Mouse (Mus musculus) liver, embryonic 11.5 days (tissue): Measurements from ENCODE around the gene Sox5. TPM values are rescaled to one million over a fixed set of nuclear protein-coding genes. Genes with fewer than 3 reads are reported as not detected.

Experiments used
- ATAC-seq: fragments of 200-750 bp; cut with Nextera tagmentation; replicated peaks from 2 replicates; pipeline ENCODE4 v1.8.0; 2017; ENCODE audit warnings: moderate number of reproducible peaks, mild to moderate bottlenecking, moderate TSS enrichment, moderate library complexity; ENCODE audit not compliant: low FRiP score
- DNase-seq: peaks from one replicate; pipeline ENCODE4 v3.0.0-alpha.2; 2017; ENCODE audit warnings: low spot score
- H3K27ac ChIP-seq: fragments of 300-500 bp; sonication (generic); 2 replicates; pipeline ENCODE4 v1.5.1; 2014; ENCODE audit warnings: mild to moderate bottlenecking, low read depth, low read length, control low read depth
- H3K27me3 ChIP-seq: fragments of 300-500 bp; sonication (generic); replicated peaks from 2 replicates; pipeline ENCODE4 v1.6.1; 2014; ENCODE audit warnings: low read length, mixed read lengths; ENCODE audit not compliant: control insufficient read depth, insufficient read depth
- H3K36me3 ChIP-seq: fragments of 300-500 bp; sonication (generic); 2 replicates; pipeline ENCODE4 v1.6.1; 2014; ENCODE audit warnings: mild to moderate bottlenecking, low read length, moderate library complexity, mixed read lengths; ENCODE audit not compliant: control insufficient read depth, insufficient read depth
- H3K4me1 ChIP-seq: fragments of 300-500 bp; sonication (generic); replicated peaks from 2 replicates; pipeline ENCODE4 v1.6.1; 2014; ENCODE audit warnings: low read length, mixed read lengths; ENCODE audit not compliant: control insufficient read depth, insufficient read depth
- H3K4me2 ChIP-seq: fragments of 300-500 bp; sonication (generic); 2 replicates; pipeline ENCODE4 v1.6.1; 2014; ENCODE audit warnings: mild to moderate bottlenecking, control low read depth, moderate library complexity
- H3K4me3 ChIP-seq: fragments of 300-500 bp; sonication (generic); 2 replicates; pipeline ENCODE4 v1.5.1; 2014; ENCODE audit warnings: low read depth, low read length, control low read depth
- H3K9ac ChIP-seq: fragments of 300-500 bp; sonication (generic); 2 replicates; pipeline ENCODE4 v1.6.1; 2014; ENCODE audit warnings: low read depth, low read length, control low read depth
- H3K9me3 ChIP-seq: fragments of 300-500 bp; sonication (generic); 2 replicates; pipeline ENCODE4 v1.6.1; 2016; ENCODE audit warnings: low read length, inconsistent platforms, mixed read lengths; ENCODE audit not compliant: control insufficient read depth
- WGBS: fragments of 180-500 bp; shearing (Covaris S2); extraction: QIAGEN DNeasy Blood & Tissue Kit; methylation state at CpG from one replicate; pipeline ENCODE4 v1.1.7; 2014; 5-methylcytosine and 5-hydroxymethylcytosine counted together
- polyA plus RNA-seq: library from polyadenylated mRNA; unstranded; fragments of >200 nt; fragmentation: Nextera tagmentation; extraction: Ambion mirVana; gene quantifications from 2 replicates; pipeline ENCODE4 v1.2.1, GENCODE M21; 2014

The Sox5 gene
- polyA plus RNA-seq, 1 experiment from 2014 or later, result 10.6 TPM

DNA sequence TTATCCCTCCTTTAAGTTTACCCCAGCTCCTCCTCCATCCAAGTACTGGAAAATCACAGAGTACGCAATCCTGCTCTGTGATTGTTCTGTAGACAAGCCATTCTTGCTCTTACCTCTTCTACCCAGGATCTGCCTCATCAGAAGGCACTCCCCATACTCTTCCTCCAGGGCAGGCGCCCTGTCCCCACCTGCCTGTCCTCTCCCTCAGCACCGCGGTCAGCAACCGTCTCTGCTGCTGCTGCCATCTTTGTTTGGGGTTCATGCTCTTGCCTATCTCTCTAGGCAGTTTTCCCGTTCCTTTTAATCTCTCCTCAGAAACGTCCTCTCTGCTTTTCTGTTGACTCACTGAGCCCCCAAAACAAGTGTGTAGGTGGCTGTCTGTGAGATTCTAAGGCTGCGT, 236.2 kb downstream of the Sox5 start:
- Histone ChIP-seq H3K4me1 (no peaks in the 10 kb centered on the region), H3K27ac (no peak overlapping the region), H3K4me3 (no peak overlapping the region), H3K9me3 (no peaks in the 10 kb centered on the region), H3K27me3 (no peaks in the 10 kb centered on the region), H3K4me2 (no peak overlapping the region), H3K36me3 (no peaks in the 10 kb centered on the region), H3K9ac (no peak overlapping the region)
- DNase-seq, result no peak
- 86% methylated on average over 8 of the region's 8 CpGs for WGBS
- no peak for ATAC-seq

DNA sequence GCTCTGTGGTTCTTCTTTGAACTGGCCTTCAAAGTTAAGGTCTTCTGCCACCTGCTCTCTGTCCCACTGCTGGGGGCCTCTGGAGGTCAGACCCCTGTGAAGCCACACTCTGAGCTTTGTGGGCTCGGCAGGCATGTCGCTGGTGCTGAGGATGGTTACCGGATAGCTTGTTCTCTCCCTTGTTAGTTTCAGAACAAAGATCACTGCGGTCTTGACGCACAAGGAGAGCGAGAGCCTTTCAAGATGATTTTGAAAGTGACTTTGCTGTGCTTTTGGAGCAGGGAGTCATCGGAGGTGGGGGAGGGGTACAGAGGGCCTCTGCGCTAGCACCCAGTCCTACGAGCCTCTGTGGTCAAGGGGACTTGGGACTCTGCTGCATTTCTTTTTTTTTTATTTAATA, 240.5 kb downstream of the Sox5 start:
- H3K4me1 ChIP-seq, result no peaks in the 10 kb centered on the region
- H3K27ac ChIP-seq, result no peak overlapping the region
- no peaks in the 10 kb centered on the region for H3K27me3 ChIP-seq
- ATAC-seq (no peak), DNase-seq (no peak)
- H3K4me3 ChIP-seq, result no peak overlapping the region
- H3K4me2 ChIP-seq, result no peak overlapping the region
- no peak overlapping the region for H3K9ac ChIP-seq
- WGBS, result 89% methylated on average over 9 of the region's 9 CpGs
- no peaks in the 10 kb centered on the region for H3K36me3 ChIP-seq
- H3K9me3 ChIP-seq, result no peaks in the 10 kb centered on the region

DNA sequence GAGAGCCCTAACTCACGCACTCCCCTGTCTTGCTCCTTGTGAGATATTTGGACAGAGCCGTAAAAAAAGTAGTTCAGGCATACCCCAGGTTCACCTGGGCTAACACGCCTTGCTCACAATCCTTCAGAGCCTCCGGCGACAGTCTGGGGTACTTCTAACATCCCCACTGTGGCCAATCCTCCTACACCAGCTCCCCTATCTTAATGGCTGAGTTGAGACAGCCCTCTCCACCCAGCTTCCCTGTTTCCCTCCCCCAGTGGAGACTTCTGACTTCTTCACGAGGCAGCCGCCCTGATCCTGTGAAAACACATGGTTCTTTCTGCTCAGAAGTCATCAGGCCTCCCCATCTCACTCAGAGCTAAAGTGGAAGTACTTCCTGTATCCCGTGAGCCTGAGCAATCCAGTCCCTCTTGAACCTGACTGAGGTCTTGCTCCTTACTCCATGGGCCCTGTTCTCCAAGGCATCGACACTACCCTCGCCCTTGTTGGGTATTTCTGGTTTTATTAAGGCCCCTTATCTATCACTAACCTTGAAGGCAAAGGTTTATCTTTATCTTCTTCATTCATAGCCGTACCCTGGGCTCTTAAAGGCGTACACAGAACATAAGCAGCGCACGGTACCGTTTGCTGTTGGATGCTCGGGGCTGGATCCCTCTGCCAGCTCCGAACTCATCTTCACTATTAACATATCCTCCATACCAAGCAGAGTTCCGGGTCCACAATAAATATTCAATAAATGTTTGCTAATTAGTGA, 242.2 kb downstream of the Sox5 start:
- no peak for DNase-seq
- 75% methylated on average over 18 of the region's 18 CpGs for WGBS
- no peak overlapping the region for H3K27ac ChIP-seq
- no peak for ATAC-seq
- no peaks in the 10 kb centered on the region for H3K4me1 ChIP-seq
- no peaks in the 10 kb centered on the region for H3K27me3 ChIP-seq
- H3K9me3 ChIP-seq, result no peaks in the 10 kb centered on the region
- H3K4me3 ChIP-seq, result no peak overlapping the region
- no peaks in the 10 kb centered on the region for H3K36me3 ChIP-seq
- no peak overlapping the region for H3K4me2 ChIP-seq
- no peak overlapping the region for H3K9ac ChIP-seq

DNA sequence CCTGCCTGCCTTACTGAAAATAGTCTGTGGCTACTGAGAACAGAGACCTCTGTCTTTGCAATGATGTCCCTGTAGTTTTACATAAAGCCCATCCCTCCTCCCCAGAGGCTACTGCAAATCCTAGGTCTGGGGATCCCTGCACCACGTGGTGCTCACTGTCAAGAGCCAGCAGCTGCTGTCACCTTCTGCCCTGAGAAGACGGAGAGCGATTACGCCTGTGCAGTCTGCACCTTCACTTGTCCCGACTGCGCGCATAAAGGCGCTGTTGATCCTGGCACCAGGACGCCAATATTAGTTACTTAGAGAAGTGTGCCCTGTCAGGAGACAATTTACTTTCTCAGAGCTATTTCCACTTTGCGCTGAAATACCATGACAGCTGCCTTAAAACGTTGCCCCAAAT, 258.3 kb downstream of the Sox5 start:
- no peaks in the 10 kb centered on the region for H3K27me3 ChIP-seq
- no peak overlapping the region for H3K4me3 ChIP-seq
- H3K9ac ChIP-seq, result no peak overlapping the region
- no peaks in the 10 kb centered on the region for H3K4me1 ChIP-seq
- DNase-seq (no peak), ATAC-seq (no peak)
- 64% methylated on average over 11 of the region's 11 CpGs for WGBS
- H3K9me3 ChIP-seq, result no peaks in the 10 kb centered on the region
- no peak overlapping the region for H3K27ac ChIP-seq
- H3K4me2 ChIP-seq, result no peak overlapping the region
- H3K36me3 ChIP-seq, result no peaks in the 10 kb centered on the region

DNA sequence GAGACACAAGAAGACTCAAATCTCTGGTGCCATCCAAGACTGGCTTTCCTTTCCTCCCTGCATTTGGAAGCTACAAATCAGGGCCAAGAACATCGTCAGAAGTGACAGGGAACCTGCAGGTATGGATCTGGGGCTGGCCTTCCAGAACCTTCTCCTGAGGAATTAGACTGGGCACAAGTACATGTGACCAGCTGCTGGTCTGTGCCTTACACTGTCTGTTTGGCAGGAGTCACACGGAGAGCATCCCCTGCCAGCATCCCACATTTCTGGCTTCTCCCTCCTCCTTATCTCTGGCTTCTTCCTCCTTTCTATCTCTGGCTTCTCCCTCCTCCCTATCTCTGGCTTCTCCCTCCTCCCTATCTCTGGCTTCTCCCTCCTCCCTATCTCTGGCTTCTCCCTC, 263.0 kb downstream of the Sox5 start:
- DNase-seq (no peak), ATAC-seq (no peak)
- H3K4me3 ChIP-seq, result no peak overlapping the region
- no peak overlapping the region for H3K9ac ChIP-seq
- 76% methylated on average over 2 of the region's 2 CpGs for WGBS
- H3K27ac ChIP-seq, result no peak overlapping the region
- no peaks in the 10 kb centered on the region for H3K36me3 ChIP-seq
- 0 out of 2 replicates have a peak, but pooled peaks cover under 1% of the 10 kb centered on the region for H3K4me1 ChIP-seq
- no peaks in the 10 kb centered on the region for H3K27me3 ChIP-seq
- H3K4me2 ChIP-seq, result no peak overlapping the region
- H3K9me3 ChIP-seq, result no peaks in the 10 kb centered on the region

DNA sequence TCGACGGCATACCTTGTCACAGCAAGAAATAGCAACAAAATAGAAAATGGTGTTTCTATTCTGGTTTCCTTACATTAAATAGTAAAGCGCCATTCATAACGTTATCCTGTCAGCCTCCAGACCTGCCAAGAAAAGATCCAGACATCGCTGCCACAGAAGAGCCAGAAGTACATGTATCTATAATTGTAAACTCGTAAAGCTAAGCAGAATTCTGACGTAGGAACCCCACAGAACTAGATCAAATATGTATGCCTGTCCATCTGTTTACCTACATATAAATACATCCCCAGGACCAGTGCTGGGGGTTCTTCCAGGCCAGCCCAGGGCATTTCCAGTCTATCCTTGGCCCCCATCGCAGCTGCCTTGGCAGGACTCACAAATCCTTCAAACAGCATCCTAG, 265.9 kb downstream of the Sox5 start:
- H3K4me1 ChIP-seq, result 0 out of 2 replicates have a peak, but pooled peaks cover 2% of the 10 kb centered on the region
- H3K9me3 ChIP-seq, result no peaks in the 10 kb centered on the region
- H3K27me3 ChIP-seq, result no peaks in the 10 kb centered on the region
- DNase-seq (no peak), ATAC-seq (no peak)
- H3K27ac ChIP-seq, result no peak overlapping the region
- H3K4me3 ChIP-seq, result no peak overlapping the region
- no peaks in the 10 kb centered on the region for H3K36me3 ChIP-seq
- H3K4me2 ChIP-seq, result no peak overlapping the region
- WGBS, result 82% methylated on average over 8 of the region's 8 CpGs
- no peak overlapping the region for H3K9ac ChIP-seq

DNA sequence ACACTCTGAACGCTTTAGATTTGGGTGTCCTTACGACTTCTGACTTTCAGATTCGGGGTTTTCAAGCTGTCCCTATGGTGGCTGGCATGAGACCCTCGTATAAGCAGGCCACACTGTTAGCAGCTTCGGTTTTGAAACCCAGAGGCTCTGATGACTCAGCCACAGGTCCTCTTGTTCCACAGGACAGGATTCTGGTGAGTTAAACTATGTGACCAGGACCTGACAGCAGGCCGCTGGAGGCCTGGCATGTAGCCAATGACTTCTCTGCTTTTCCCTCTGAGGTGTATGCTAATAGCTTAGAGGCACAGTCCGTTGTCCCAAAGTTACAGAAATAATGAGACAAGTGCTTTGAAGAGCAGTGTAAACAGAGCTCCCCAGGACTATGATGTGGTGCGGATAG, 268.0 kb downstream of the Sox5 start:
- no peak overlapping the region for H3K27ac ChIP-seq
- H3K9ac ChIP-seq, result no peak overlapping the region
- no peaks in the 10 kb centered on the region for H3K9me3 ChIP-seq
- DNase-seq (no peak), ATAC-seq (no peak)
- no peak overlapping the region for H3K4me2 ChIP-seq
- H3K4me3 ChIP-seq, result no peak overlapping the region
- WGBS, result 73% methylated on average over 8 of the region's 8 CpGs
- 0 out of 2 replicates have a peak, but pooled peaks cover 2% of the 10 kb centered on the region for H3K4me1 ChIP-seq
- H3K27me3 ChIP-seq, result no peaks in the 10 kb centered on the region
- no peaks in the 10 kb centered on the region for H3K36me3 ChIP-seq

DNA sequence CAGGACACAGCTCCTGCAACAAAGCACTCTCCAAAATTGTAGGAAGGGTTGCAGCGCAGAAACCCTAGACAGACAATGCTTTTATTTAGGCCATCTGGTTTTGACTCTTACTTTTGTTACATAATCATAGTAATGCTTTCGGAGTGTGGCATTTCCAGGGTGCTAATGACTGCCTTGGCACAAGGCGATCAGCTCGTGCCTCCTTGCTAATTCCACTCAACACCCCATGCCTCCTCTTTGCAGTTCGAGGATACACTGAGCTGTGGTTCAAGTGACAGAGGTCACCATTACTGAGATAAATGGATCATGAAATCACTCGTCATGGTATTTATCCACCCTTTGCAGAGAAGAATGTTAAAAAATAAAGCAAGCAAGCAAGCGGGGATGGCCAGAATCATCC, 269.9 kb downstream of the Sox5 start:
- Histone ChIP-seq H3K4me3 (no peak overlapping the region), H3K4me2 (no peak overlapping the region), H3K9ac (no peak overlapping the region), H3K36me3 (no peaks in the 10 kb centered on the region), H3K27ac (no peak overlapping the region), H3K4me1 (0 out of 2 replicates have a peak, but pooled peaks cover 2% of the 10 kb centered on the region), H3K27me3 (no peaks in the 10 kb centered on the region), H3K9me3 (no peaks in the 10 kb centered on the region)
- 81% methylated on average over 7 of the region's 7 CpGs for WGBS
- ATAC-seq (no peak), DNase-seq (no peak)

DNA sequence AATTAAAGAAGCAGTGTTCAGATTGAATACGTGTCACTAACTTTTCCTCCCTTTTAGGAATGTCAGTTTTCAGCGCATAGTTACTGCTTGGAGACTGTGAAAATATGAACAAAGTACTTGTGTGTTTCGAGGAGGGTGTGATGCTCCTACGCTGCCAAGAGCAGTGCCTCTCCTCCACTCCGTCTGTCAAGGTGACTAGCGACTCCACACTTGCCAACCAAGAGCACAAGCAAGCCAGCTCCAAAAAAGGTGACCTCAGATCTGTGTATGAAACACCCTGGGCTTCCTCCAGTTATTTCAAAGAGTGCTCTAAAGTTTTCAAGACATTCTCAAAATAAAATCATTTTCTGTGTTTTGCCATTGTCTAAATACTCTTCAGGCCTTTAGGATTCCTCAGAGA, 271.6 kb downstream of the Sox5 start:
- WGBS, result 80% methylated on average over 6 of the region's 6 CpGs
- Histone ChIP-seq H3K27ac (no peak overlapping the region), H3K4me2 (no peak overlapping the region), H3K4me3 (no peak overlapping the region), H3K27me3 (no peaks in the 10 kb centered on the region), H3K36me3 (no peaks in the 10 kb centered on the region), H3K9me3 (no peaks in the 10 kb centered on the region), H3K4me1 (0 out of 2 replicates have a peak, but pooled peaks cover 2% of the 10 kb centered on the region), H3K9ac (no peak overlapping the region)
- DNase-seq (no peak), ATAC-seq (no peak)
